In the genomic region with DNA sequence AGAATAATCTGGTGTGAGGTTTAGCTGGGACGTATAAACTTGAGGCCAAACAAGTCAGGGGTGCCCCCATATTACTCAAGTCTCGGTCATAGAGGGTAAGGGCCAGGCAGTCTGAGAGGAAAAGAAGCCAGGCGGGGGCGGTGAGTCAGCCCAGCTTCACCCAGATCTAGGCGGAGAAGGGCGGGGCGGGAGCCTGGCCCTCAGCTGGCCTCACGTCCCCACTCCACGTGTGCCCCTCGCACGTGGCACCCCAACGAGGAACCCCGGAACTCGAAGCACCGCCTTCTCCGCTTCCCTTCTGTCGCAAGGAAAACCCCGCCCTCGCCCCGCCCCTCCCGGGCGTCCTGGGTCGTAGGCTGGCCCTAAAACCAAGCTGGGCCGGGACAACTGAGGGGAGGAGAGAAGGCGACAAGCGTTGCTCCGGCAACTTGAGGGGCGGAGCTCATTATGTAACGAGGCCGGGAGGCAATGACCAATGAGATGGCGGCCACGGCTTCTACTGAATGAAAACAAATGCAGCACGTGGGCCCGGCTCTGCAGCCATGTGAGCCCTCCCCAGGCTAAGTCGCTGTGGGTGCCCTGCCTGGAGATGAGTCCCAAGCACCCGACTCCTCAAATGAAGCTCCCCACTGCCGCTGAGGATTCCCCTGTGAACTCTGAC, we compare ENCODE assay signal across 8 mouse cellular contexts. TPM values are rescaled to one million over a fixed set of nuclear protein-coding genes. Genes with fewer than 3 reads are reported as not detected.
DNase-seq lines count a peak whose midpoint lies in the region; ATAC-seq and TF ChIP-seq lines count a peak whose summit lies in the region.

No protein-coding gene starts in this region.

- no peak overlapping the region; the same call in 1 of the 2 replicates for H3K27ac ChIP-seq in hindbrain, embryonic 14.5 days

- H3K4me3 ChIP-seq in hindbrain, embryonic 14.5 days (replicated peaks; ENCODE audit: low read length): peak overlapping the region; percentile 39

- H3K4me2 ChIP-seq in hindbrain, embryonic 14.5 days (replicated peaks): peak overlapping the region; percentile 88

- no peaks in the 10 kb centered on the region for H3K9me3 ChIP-seq in hindbrain, embryonic 14.5 days (ENCODE audit: control insufficient read depth, low read length)

- DNase-seq in Patski (ENCODE audit: low read depth, low spot score): peak; percentile 97
- peak; percentile 96 for DNase-seq in cerebellum, postnatal 14 days
- peak; percentile 99 for DNase-seq in frontal cortex, postnatal 14 days (ENCODE audit: low spot score in 2 of 2)
- DNase-seq in hindbrain, embryonic 14.5 days (ENCODE audit: low spot score): peak; percentile 81
- peak; percentile 100 for DNase-seq in left cerebral cortex, adult 11 months (ENCODE audit: low spot score)
- DNase-seq in lung, postnatal 4 days: peak; percentile 99
- peak; percentile 93 for DNase-seq in retina, postnatal 7 days (ENCODE audit: low read depth, low spot score)
- peak; percentile 99 for DNase-seq in urinary bladder, adult 2 months (ENCODE audit: low spot score)

- POLR2A ChIA-PET in Patski (lab: Charles Lee): interaction anchor here (0.7 to 5.1 kb wide), 6 partner anchors 10 to 68 kb away, joined by 3 to 48 read pairs (median 6); no protein-coding TSS in a partner anchor

- CTCF ChIA-PET in Patski (lab: Charles Lee): interaction anchor here (0.8 to 7.3 kb wide), 7 partner anchors 14 to 73 kb away, joined by 3 to 74 read pairs (median 5); no protein-coding TSS in a partner anchor

- peaks cover 26% of the 10 kb centered on the region for H3K36me3 ChIP-seq in hindbrain, embryonic 14.5 days (replicated peaks; ENCODE audit: control insufficient read depth, insufficient read depth)

- under 1% methylated on average over 37 of the region's 37 CpGs for WGBS in hindbrain, embryonic 14.5 days

- H3K4me1 ChIP-seq in hindbrain, embryonic 14.5 days (replicated peaks; ENCODE audit: control insufficient read depth, insufficient read depth, low read length): peaks cover 38% of the 10 kb centered on the region

- TF ChIP-seq CTCF in Patski (IDR thresholded peaks at IDR 0.05): no peak

- peak; percentile 58 for ATAC-seq in Patski
- ATAC-seq in hindbrain, embryonic 14.5 days (ENCODE audit: low FRiP score): peak; percentile 46; the same call in 1 of the 2 replicates

- in situ Hi-C loops in Patski (cut with MboI; ENCODE audit: low pct_unique_long_range_greater_than_20kb): no loop called here

- H3K9ac ChIP-seq in hindbrain, embryonic 14.5 days: peak overlapping the region; percentile 41

- H3K27me3 ChIP-seq in Patski: no peaks in the 10 kb centered on the region
- H3K27me3 ChIP-seq in hindbrain, embryonic 14.5 days (ENCODE audit: control insufficient read depth, insufficient read depth, low read length): no peaks in the 10 kb centered on the region

RNA-seq across cellular contexts. Expression of a gene that starts 1.4 kb away (rescaled TPM):
- 37.2 TPM for polyA plus RNA-seq in Patski (2021)
- 3.4 and 4.1 TPM in 2 replicates for polyA plus RNA-seq in hindbrain, embryonic 14.5 days (2014; fragmentation: Nextera tagmentation; extraction: Ambion mirVana)
- polyA plus RNA-seq in urinary bladder, adult 2 months (2012; rRNA removed): 119 and 219 TPM in 2 replicates

RNA-seq across cellular contexts. Expression of a gene that starts 21.6 kb away (rescaled TPM):
- polyA plus RNA-seq in Patski (2021): 69.9 TPM
- polyA plus RNA-seq in hindbrain, embryonic 14.5 days (2014; fragmentation: Nextera tagmentation; extraction: Ambion mirVana): 23.6 and 24.1 TPM in 2 replicates
- polyA plus RNA-seq in urinary bladder, adult 2 months (2012; rRNA removed): 57.0 and 58.7 TPM in 2 replicates

RNA-seq across cellular contexts. Expression of a gene that starts 30.9 kb away (rescaled TPM):
- polyA plus RNA-seq in Patski (2021): 39.4 TPM
- polyA plus RNA-seq in hindbrain, embryonic 14.5 days (2014; fragmentation: Nextera tagmentation; extraction: Ambion mirVana): 49.3 and 57.4 TPM in 2 replicates
- 24.7 and 29.5 TPM in 2 replicates for polyA plus RNA-seq in urinary bladder, adult 2 months (2012; rRNA removed)

RNA-seq across cellular contexts. Expression of a gene that starts 33.3 kb away (rescaled TPM):
- polyA plus RNA-seq in Patski (2021): 44.7 TPM
- 165 and 181 TPM in 2 replicates for polyA plus RNA-seq in hindbrain, embryonic 14.5 days (2014; fragmentation: Nextera tagmentation; extraction: Ambion mirVana)
- polyA plus RNA-seq in urinary bladder, adult 2 months (2012; rRNA removed): 62.2 and 88.1 TPM in 2 replicates

RNA-seq across cellular contexts. Expression of a gene that starts 44.5 kb away (rescaled TPM):
- 47.2 TPM for polyA plus RNA-seq in Patski (2021)
- 58.4 and 62.7 TPM in 2 replicates for polyA plus RNA-seq in hindbrain, embryonic 14.5 days (2014; fragmentation: Nextera tagmentation; extraction: Ambion mirVana)
- polyA plus RNA-seq in urinary bladder, adult 2 months (2012; rRNA removed): 29.6 and 32.8 TPM in 2 replicates
